Mouse (Mus musculus) kidney, adult 8-10 months (tissue): Measurements from ENCODE around the gene 5730596B20Rik.

Source experiments
- DNase-seq, 2 experiments: peaks; one replicate each; pipeline ENCODE4 v3.0.0; 2022

The 5730596B20Rik gene

DNA sequence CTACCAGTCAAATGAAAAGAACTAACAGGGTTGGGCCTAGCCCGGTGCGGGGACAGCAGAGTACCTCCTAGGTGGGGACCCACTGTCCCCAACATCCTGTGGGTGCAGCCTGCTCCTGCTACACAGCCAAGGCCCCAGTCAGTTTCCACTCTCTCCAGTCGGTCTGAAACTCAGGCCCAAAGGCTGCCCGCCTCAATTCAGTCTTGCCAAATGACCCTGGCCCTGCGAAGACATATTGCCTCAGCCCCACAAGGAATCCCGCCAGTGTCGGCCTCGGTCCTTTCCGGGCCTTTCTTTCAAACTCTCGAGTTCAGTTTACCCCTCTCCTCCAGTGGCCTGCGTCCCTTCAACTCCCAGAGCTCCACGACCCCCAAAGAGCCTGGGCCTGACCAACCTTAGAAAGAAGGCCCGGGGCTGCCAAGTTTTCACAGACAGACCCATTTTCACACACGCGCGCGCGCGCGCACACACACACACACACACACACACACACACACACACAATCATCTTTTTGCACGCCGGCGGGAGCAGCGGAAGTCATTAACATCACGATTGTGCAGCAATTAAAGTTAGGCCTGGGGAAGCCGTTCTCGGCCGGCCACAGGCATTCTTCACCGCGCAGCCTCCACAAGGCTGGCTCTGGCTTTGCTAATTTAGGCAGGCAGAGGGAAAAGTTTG is 22.9 kb downstream of the 5730596B20Rik start:
- no peak for DNase-seq

DNA sequence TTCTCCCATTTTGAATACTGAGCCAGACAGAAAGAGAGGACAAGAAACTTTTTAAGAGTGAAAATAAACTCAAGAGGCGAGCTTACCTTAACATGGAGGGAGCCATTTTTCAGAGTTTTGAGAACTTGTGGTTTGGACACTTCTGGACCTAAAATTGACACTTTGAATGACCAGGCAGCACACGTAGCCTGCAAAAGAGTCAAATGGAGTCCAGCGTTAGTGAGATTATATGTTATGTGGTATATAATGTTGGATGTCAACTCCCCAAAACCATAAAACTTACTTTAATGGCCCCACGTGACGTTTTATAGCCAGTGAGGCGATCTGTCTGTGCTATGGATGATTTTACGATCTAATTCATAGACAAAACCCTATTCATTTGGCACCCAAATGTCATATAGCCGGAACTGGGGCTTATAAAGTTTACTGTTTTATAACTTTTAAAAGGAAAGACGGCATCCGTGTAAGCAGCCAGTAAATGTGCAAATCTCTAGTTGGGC is 23.5 kb downstream of the 5730596B20Rik start:
- DNase-seq, result no peak

DNA sequence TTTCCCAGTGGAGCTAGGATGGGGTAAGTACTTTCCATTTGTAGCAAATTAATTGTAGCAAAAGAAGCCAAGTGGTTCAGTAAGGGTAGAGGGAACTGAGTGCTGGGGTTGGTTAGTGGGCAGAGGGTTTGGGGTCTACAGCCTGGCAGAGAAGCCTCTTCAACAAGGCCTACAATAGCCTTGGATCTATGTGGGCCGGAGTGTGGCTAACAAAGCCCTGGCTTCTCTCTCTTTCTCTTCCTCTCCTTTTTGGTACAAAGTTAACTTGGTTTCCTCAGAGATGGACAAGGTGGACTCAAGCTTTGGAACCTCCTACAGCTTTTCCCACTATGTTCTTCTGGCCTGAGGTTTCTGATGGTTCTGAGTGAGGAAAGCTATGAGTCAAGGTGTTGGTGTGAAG is 24.0 kb downstream of the 5730596B20Rik start:
- DNase-seq, result no peak

DNA sequence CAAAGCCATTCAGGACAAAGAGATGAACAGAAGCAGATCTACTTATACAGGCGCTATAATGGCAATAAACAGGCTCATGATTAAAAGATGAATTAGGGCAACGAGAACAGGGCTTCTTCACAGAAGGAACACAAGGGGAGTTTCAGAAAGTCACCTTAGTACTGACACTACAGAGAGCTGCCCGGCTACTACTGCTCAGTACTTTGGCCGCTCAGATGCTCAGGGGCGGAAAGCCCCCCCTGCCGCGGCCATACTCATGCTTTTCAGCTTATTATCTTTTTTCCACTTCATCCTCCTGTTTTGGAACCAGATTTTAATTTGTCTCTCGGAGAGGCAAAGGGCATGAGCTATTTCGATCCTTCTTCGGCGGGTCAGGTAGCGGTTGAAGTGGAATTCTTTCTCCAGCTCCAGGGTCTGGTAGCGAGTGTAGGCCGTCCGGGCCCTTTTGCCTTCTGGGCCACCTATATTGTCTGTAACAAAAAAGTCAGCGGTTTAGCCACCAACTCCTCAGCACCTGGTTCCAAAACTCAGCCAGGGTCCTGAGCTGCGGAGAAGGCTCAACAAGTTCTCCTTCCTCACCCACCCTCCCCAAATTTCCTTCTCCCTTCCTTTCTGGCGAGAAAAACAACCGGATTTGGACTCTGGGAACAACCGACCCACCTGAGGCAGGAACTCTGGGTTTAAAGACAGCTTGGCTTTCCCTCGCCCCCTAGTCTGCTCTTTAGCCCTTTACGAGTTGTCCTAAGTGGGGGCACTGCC is 25.2 kb downstream of the 5730596B20Rik start:
- no peak for DNase-seq

DNA sequence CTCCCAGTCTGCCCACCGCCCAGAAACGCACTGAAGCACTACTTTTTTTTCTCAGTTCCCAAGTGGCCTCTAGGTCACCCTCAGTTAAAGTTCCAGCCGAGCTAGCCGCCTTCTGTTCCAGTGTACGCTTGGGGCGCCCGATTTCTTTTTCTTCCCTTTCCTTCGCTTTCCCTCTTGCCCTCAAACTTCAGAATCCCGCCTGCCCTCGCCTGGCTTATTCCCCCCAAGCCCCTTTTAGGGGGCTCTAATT is 25.7 kb downstream of the 5730596B20Rik start:
- peak; percentile 45 to 48 for DNase-seq

DNA sequence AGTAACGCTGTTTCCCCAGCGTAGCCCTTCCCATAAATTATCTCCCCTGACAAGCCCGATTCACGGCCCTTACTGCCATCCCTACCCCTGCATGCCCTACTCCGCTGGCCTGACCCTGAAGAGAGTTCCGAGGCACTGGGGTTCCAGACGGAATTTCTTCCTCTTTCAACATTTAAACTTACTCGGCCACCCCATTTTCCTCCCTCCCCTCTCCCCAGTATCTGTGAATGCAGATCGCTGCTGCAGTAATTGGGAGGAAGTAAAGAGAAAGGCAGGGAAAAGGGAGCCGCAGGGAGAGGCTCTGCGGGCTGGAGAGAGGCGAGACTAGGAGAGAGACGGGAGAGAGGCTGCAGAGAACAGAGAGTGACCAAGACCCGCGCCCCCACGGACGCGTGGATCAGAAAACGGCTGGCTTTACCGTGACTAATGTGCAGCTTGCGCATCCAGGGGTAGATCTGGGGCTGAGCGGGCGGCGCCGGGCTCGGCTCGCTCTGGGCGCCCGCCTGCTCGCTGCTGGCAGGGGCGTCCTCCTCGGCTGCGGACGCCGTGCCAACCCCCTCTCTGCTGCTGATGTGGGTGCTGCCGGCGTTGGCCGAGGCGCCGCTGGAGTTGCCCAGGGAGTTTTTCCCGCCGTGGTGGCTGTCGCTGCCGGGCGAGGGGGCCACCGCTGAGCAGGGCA is 26.2 kb downstream of the 5730596B20Rik start:
- peak in 1 of 2 experiments; percentile 38 for DNase-seq

DNA sequence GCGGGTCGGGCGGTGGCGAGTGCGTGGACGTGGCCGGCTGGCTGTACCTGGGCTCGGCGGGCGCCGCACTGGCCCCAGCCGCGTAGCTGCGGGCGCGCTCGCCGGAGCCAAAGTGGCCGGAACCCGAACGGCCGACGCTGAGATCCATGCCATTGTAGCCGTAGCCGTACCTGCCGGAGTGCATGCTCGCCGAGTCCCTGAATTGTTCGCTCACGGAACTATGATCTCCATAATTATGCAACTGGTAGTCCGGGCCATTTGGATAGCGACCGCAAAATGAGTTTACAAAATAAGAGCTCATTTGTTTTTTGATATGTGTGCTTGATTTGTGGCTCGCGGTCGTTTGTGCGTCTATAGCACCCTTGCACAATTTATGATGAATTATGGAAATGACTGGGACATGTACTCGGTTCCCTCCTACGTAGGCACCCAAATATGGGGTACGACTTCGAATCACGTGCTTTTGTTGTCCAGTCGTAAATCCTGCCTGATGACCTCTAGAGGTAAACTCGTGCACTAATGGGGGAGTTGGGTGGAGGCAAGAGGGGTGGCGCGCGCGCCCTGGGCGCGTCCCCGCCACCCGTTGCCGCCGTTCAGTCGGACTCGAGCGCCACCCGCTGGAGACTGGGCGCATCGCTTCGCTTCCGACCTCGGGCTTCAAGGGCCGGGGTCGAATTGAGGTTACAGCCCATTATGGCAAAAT is 26.9 kb downstream of the 5730596B20Rik start, which contains the start of gene Hoxa5:
Gene Hoxa5 (minus strand): TSS at position 538 of the 703 bp plus-strand sequence.
- DNase-seq, result peak; percentile 91 to 93

DNA sequence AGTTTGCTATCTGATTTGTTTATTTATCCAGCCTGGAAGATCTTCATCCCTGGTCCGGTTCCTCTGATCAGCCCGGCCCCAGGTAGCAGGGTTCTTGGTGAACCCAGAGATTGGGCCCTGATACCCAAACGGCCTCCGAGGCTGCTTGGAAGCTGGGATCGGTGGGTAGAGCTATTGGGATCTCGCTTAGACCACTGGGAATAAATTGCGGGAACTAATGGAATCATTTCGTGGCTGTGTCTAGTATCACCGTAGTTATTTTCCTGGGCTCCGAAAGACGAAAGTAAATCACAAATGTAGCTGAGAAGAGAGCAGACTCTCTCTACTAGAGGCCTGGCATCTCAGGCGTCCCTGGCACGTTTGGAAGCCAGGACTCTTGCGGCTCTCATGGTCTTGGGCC is 27.9 kb downstream of the 5730596B20Rik start:
- DNase-seq, result no peak

DNA sequence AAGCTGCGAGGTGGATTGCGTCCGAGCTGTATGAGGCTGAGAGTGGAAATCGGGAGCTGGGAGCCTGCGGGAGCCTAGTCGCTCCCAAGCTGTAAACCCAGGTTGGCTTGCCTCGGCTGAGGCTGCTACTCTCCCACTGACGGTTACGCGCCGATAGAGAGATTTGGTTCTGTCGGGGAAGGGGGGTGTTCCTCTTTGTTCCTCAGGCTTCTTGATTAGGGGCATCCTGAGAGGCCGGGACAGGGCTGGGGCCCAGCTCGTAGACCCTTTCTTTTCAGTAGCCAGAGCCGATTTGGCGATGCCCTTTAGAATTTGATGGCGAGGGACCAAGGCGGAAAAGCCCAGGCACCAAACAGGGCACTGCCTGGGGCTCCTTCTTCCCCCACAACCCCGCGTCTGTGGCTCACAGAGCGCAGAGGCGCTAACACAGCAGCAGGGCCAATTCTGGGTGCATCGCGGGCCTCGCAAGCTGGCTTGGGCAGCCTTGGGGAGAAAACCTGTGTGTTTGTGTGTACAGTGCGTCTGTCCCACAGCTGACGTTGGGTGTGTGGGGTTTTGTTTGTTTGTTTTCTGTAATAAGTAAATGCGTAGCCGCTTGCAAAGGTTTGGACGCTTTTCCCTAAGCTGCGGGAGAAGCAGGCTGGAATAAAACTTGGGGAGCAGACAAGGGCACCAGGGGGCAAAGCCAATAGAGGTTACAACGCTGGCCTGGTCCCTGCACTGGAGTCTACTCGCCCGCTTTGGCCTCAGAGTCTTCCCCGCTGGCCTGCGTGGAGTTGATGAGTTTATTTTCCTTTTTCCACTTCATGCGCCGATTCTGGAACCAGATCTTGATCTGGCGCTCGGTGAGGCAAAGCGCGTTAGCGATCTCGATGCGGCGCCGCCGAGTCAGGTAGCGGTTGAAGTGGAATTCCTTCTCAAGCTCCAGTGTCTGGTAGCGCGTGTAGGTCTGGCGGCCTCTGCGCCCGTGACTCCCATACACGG is 28.6 kb downstream of the 5730596B20Rik start:
- DNase-seq, result peak in 1 of 2 experiments; percentile 4

DNA sequence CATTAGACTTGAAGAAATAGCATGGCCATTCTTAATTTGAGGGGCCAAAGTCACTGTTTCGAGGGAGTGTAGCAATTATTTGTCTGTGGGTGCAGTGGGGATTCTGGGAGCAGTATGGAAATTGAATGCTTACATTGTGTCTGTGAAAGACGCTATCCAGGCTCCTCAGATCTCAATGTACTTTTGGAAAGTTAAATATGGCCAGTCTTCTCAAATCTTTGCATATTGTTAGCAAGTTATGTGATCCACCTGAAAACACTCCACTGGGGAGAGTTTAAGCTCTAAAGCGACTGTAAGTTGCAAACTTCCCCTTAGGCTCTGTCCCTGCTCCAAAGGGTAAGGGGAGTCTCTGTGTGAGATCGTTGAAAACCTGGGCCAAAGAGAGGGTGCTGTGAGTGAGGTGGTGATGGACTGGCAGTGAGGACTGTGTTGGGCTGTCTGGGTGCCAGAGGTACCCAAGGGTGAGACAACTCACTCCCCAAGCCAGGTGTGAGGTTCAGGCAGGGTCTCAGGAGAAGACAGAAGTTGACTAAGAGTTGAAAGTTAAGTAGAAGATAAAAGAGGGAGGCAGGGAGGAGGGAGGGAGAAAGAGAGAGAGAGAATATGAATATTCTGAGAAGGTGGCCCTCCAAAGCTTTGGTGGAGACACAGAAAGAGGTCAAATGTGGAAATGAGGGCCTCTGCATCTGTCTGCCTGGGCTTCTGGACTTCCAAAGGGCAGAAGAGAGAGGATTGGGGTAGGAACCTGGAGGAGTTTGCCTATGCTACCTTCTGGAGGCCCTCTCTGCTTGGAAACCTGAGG is 29.8 kb downstream of the 5730596B20Rik start:
- no peak for DNase-seq

DNA sequence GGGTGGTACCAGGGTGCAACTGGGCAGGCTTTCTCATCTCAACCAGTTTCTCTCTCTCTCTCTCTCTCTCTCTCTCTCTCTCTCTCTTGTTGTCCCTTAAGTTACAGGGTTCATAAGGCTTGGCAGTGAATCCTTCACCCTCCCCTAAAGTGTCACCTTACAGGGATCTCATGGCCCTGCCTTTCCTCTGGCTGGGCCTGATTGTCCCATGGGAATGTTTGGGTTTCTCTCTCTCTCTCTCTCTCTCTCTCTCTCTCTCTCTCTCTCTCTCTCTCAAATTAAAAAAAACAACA is 30.3 kb downstream of the 5730596B20Rik start:
- no peak for DNase-seq

DNA sequence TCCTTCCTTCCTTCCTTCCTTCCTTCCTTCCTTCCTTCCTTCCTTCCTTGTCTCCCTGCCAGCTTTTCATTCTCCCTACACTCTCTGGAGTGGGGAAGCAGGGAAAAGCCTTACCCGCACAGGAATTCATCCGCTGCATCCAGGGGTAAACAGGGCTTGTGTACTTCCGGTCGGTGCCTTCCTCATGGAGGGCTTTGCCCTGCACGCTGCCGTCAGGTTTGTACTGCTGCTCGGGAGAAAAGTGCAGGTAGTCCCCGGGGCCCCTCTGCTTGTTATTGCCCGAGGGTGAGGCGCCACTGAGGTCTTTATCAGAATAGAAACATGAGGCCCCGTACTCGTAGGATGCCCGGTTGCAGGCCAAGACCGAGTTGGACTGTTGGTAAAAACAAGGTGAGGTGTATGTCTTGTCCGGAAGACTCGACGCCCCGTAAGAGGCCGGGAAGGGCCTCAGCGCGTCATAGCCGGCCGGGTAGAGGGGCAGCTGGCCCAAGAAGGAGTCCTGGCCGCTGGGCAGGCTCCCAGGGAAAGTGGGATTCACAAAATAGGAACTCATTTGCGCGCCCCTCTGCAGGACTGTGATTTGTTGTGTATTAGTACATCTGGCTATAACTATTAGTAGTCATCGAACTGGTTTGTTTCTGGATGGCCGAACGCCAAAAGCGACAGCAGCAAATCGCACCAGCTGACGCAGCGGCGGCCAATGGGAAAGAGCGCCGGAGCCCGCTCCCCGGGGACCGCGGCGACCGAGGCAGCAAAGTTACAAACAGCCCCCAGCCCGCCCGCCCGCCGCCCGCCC is 31.0 kb downstream of the 5730596B20Rik start, which contains the start of gene Hoxa6:
Gene Hoxa6 (minus strand): TSS at position 651 of the 796 bp plus-strand sequence.
- peak; percentile 65 to 69 for DNase-seq

DNA sequence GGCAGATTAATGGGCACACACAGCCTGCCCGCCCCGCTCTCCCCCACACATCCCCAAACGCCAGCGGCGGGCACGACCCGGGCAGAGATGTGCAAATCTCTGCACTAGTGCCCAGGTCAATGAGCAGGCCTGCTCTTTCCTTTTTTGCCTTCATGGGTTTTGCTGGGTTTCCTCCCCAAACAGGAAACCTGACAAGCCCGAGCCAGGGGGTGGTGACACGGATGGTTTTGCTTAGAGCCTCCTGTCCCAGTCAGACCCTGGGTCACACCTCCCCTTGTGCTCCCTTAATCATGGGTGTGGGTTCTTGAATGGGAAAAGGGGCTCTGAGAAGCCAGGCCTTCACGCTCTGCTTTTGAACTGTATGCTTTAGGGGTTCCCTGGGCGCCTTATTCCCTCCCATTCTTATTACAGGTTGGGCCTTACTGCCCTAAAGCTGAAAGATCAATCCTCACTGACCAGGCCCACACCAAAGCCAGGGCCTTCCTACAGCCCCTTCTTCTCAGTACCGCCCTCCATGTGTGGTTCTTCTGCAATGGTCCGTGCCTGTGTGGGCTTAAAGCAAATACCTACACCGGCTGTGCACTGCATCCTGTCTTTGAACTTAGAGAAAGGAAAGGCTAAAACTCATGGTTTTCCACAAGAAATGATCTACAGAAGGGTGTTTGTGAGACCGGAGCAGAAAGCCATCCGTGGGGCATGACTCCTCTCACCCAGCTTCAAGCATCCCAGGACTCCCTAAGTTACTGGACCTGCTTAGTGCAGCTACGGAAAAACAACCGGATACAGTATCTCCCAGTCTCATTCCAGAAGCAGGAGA is 31.8 kb downstream of the 5730596B20Rik start:
- peak in 1 of 2 experiments; percentile 22 for DNase-seq

DNA sequence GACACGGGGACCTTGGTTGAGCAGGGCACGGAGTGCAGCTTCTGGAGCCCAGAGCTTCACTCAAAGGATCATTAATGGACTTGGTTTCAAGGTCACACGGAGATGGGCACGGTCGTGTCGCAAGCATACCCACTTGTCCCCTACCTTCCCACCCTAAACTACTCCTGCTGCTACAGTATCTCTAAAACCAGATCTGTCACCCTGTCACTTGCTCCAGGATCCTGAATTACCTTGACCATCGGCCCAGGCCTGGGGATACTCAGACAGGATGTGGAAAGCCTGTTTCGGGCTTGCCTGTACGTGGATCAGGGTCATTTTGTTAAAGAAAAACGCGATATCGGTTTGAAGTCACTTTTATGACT is 32.4 kb downstream of the 5730596B20Rik start:
- no peak for DNase-seq

DNA sequence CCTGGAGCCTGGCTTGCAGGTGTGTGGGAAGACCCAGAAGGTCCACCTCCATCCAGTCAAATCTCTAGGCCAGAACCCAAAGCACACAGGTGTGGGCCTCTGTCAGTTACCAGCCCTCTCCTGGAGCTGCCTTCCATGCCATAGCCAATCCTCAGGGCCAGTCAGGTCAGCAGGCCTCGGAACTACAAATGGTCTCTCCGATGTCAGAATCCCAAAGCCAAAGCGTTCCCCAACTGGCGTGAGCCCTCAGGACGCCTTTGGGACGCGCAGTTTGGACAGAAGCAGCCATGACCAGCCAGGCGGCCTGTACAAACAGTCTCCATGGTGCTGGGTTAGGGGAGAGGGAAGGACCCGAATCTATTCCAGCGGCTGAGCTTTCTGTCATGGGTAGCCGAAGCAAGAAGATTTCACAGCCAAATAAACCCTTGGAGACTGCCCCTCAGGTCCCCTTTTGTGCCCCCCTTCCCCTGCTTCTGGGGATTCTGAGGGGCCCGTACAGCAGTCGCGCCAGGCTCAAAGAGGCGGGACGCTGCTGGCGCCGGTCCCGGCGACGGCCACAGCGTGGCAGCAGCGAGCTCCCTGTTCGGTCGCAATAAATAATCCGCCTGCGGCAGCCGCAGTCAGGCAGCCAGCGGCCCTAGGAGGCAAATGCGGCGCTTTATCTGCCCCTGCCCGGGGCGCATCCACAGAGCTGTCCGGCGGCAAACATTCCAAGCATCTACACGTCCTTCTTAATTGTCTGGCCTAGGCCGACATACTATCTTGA is 34.1 kb downstream of the 5730596B20Rik start:
- DNase-seq, result peak; percentile 82 to 87

DNA sequence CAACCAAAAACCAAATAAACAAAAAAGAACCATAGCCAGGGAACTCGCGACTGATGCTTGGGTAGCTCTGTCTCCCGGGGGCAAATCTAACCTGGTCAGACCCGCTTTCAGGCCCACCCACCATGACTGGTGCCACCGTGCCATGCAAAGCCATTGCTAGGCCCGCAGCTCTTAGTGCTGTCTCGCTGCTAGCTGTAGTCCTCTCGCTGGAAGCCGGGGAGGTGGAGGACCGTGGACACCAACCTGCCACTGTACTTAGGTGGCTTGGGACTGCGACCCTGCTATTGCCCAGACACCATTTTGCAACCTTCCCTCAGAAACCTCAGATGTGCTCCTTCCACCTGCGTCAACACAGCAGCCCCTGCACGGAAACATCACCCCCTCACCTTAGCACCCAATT is 34.7 kb downstream of the 5730596B20Rik start:
- peak; percentile 31 to 41 for DNase-seq

DNA sequence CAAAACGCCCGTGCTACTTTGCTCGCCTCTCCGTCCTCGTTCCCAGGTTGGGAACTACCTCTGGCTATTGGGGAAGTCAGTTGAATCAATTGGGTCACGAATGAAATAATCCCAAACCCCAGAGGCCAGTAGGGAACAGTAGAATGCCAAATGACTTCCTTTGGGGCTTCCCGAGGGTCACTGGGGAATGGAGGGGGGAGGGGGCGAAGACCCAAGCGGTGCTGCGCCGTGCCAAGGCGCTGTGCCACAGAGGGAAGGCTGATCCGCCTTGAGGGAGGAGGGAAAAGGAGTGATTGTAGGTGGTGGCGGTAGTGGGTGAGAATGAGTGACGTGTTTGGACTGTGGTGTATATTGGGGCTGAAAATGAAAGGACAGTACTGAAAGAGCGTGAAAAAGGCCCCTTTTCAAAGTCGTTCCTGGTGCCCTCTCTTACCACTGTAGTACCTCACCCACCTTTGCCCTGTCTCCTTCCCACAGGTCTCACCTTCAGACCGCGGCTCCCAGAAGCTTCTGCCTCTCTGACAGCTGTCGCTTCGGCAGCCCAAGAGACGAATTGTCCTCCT is 35.3 kb downstream of the 5730596B20Rik start:
- DNase-seq, result peak; percentile 72 to 78
